Mouse (Mus musculus) myocyte (in vitro differentiated cells): ENCODE results near the gene Cd8b1.

Experiments
- CEBPB ChIP-seq: IDR thresholded peaks from 2 replicates; pipeline ENCODE4 v1.6.1; 2011; ENCODE audit warnings: mild to moderate bottlenecking, moderate library complexity; ENCODE audit not compliant: poor library complexity, insufficient read depth, severe bottlenecking
- MAX ChIP-seq: IDR thresholded peaks from one replicate; pipeline ENCODE4 v1.6.1; 2011; ENCODE audit warnings: low read depth, mild to moderate bottlenecking, control low read depth
- POLR2A ChIP-seq: IDR thresholded peaks from one replicate; pipeline ENCODE4 v1.6.1; 2011; ENCODE audit warnings: low read depth, mild to moderate bottlenecking, control low read depth, moderate library complexity; ENCODE audit not compliant: insufficient read length
- POLR2AphosphoS2 ChIP-seq: IDR thresholded peaks from one replicate; pipeline ENCODE4 v1.6.1; 2011; ENCODE audit warnings: low read depth, control low read depth; ENCODE audit not compliant: insufficient read length
- REST ChIP-seq: IDR thresholded peaks from one replicate; pipeline ENCODE4 v1.6.1; 2011; ENCODE audit warnings: mild to moderate bottlenecking, control low read depth, moderate library complexity; ENCODE audit not compliant: insufficient read depth, insufficient read length
- SRF ChIP-seq: IDR thresholded peaks from one replicate; pipeline ENCODE4 v1.6.1; 2011; ENCODE audit warnings: low read depth; ENCODE audit not compliant: control insufficient read depth, insufficient read length
- TCF3 ChIP-seq: IDR thresholded peaks from one replicate; pipeline ENCODE4 v1.6.1; 2011; ENCODE audit warnings: low read depth, control low read depth; ENCODE audit not compliant: insufficient read length
- USF1 ChIP-seq: IDR thresholded peaks from one replicate; pipeline ENCODE4 v1.6.1; 2011; ENCODE audit warnings: low read depth, mild to moderate bottlenecking, control low read depth, moderate library complexity

- TF ChIP-seq POLR2A (no peak), POLR2AphosphoS2 (no peak), SRF (no peak), REST (no peak), CEBPB (no peak), USF1 (no peak), MAX (no peak), TCF3 (no peak)
Observed at GRCm38 (mm10) chr6:71352201-71352600, 29.6 kb downstream of the Cd8b1 start.
